Mouse (Mus musculus) liver, embryonic 15.5 days (tissue): ENCODE results near the gene Myh3. TPM values are rescaled to one million over a fixed set of nuclear protein-coding genes. Genes with fewer than 3 reads are reported as not detected.

Source experiments
- ATAC-seq: fragments of 200-750 bp; cut with Nextera tagmentation; 2 replicates; pipeline ENCODE4 v1.8.0; 2017; ENCODE audit warnings: moderate number of reproducible peaks, mild to moderate bottlenecking, moderate library complexity; ENCODE audit not compliant: insufficient read depth
- H3K27ac ChIP-seq: fragments of 300-500 bp; sonication (generic); replicated peaks from 2 replicates; pipeline ENCODE4 v1.5.1; 2015; ENCODE audit warnings: mild to moderate bottlenecking, inconsistent platforms
- H3K27me3 ChIP-seq: fragments of 300-500 bp; sonication (generic); 2 replicates; pipeline ENCODE4 v1.6.1; 2015; ENCODE audit warnings: mild to moderate bottlenecking, inconsistent platforms
- H3K36me3 ChIP-seq: fragments of 300-500 bp; sonication (generic); replicated peaks from 2 replicates; pipeline ENCODE4 v1.6.1; 2015; ENCODE audit warnings: moderate library complexity, mild to moderate bottlenecking, inconsistent platforms
- H3K4me1 ChIP-seq: fragments of 300-500 bp; sonication (generic); replicated peaks from 2 replicates; pipeline ENCODE4 v1.6.1; 2015; ENCODE audit warnings: inconsistent platforms
- H3K4me2 ChIP-seq: fragments of 300-500 bp; sonication (generic); 2 replicates; pipeline ENCODE4 v1.6.1; 2015; ENCODE audit warnings: moderate library complexity, mild to moderate bottlenecking, inconsistent platforms
- H3K4me3 ChIP-seq: fragments of 300-500 bp; sonication (generic); replicated peaks from 2 replicates; pipeline ENCODE4 v1.5.1; 2015; ENCODE audit warnings: mild to moderate bottlenecking, inconsistent platforms
- H3K9ac ChIP-seq: fragments of 300-500 bp; sonication (generic); 2 replicates; pipeline ENCODE4 v1.6.1; 2015; ENCODE audit warnings: moderate library complexity, mild to moderate bottlenecking, inconsistent platforms
- H3K9me3 ChIP-seq: fragments of 300-500 bp; sonication (generic); replicated peaks from 2 replicates; pipeline ENCODE4 v1.6.1; 2016; ENCODE audit warnings: inconsistent platforms
- WGBS: fragments of 180-500 bp; shearing (Covaris S2); methylation state at CpG from one replicate; pipeline ENCODE4 v1.1.7; 2015; ENCODE audit warnings: mixed read lengths; ENCODE audit not compliant: insufficient replicate concordance; 5-methylcytosine and 5-hydroxymethylcytosine counted together
- polyA plus RNA-seq: library from polyadenylated mRNA; unstranded; fragments of >200 nt; fragmentation: Nextera tagmentation; extraction: Ambion mirVana; gene quantifications from 2 replicates; pipeline ENCODE4 v1.2.1, GENCODE M21; 2015

The Myh3 gene
- polyA plus RNA-seq, 1 experiment from 2014 or later = 7.3 TPM

GRCm38 (mm10) chr11:67048496-67048895 is 29.6 kb upstream of the Myh3 start:
- Histone ChIP-seq H3K27me3 (no peaks in the 10 kb centered on the region), H3K27ac (no peak overlapping the region), H3K9ac (no peak overlapping the region), H3K4me1 (peaks cover 29% of the 10 kb centered on the region), H3K36me3 (0 out of 2 replicates have a peak, but pooled peaks cover 4% of the 10 kb centered on the region), H3K4me3 (no peak overlapping the region), H3K9me3 (no peaks in the 10 kb centered on the region), H3K4me2 (no peak overlapping the region)
- ATAC-seq = no peak
- WGBS = 74% methylated on average over 8 of the region's 8 CpGs

DNA sequence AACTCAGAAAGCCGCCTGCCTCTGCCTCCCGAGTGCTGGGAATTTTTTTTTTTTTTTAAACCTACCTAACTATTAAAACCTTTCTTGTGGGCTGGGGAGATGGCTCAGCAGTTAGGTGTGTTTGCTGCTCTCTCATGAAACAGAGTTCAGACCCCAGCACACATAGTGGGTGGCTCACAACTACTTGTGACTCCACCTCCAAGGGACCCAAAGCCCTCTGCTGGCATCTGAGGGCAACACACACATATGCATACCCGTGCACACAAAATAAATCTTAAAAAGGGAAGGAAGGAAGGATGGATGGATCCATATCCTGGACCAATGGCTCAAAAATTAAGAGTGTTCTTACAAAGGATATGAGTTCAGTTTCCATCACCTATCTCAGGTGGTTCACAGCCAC is 28.8 kb upstream of the Myh3 start:
- Histone ChIP-seq H3K27ac (no peak overlapping the region), H3K27me3 (no peaks in the 10 kb centered on the region), H3K4me2 (no peak overlapping the region), H3K4me3 (no peak overlapping the region), H3K4me1 (peaks cover 32% of the 10 kb centered on the region), H3K9ac (no peak overlapping the region), H3K9me3 (no peaks in the 10 kb centered on the region), H3K36me3 (0 out of 2 replicates have a peak, but pooled peaks cover 4% of the 10 kb centered on the region)
- no peak for ATAC-seq
- WGBS = 71% methylated on average over 3 of the region's 3 CpGs

DNA sequence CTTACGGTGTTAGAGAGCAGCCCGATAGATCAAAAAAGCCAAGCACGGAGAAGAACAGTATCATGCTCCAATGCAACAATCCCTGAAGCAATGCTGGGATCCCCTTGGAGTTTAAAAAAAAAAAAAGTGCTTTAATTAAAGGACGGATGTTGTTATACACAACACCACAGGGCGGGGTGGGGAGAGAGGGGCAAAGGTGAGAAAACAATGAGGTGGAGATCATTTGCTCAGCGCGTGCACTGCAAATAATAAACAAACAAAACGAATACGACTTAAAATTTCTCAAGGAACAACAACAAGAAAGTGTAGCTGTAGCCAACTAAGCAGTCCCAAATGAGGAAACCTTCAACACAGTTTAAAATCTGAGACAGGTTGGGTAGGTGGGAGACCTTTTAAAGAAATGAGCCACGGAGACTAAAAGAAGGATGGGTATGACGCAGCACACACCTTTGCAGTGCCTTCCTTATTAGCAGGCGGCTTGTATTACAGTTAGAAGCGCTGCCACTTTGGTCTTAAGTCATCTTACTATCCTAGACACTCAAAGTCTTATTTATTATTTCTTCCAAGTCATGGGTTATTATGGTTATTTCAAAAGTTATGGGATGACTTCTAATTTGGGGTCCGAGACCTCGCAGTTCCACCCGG is 26.3 kb upstream of the Myh3 start:
- Histone ChIP-seq H3K9me3 (no peaks in the 10 kb centered on the region), H3K4me3 (peak overlapping the region; percentile 88), H3K4me1 (peaks cover 28% of the 10 kb centered on the region), H3K4me2 (peak overlapping the region; percentile 89), H3K27ac (peak overlapping the region; percentile 84), H3K36me3 (peaks cover 18% of the 10 kb centered on the region), H3K9ac (peak overlapping the region; percentile 83), H3K27me3 (no peaks in the 10 kb centered on the region)
- ATAC-seq = peak; percentile 57
- 13% methylated on average over 16 of the region's 16 CpGs for WGBS

DNA sequence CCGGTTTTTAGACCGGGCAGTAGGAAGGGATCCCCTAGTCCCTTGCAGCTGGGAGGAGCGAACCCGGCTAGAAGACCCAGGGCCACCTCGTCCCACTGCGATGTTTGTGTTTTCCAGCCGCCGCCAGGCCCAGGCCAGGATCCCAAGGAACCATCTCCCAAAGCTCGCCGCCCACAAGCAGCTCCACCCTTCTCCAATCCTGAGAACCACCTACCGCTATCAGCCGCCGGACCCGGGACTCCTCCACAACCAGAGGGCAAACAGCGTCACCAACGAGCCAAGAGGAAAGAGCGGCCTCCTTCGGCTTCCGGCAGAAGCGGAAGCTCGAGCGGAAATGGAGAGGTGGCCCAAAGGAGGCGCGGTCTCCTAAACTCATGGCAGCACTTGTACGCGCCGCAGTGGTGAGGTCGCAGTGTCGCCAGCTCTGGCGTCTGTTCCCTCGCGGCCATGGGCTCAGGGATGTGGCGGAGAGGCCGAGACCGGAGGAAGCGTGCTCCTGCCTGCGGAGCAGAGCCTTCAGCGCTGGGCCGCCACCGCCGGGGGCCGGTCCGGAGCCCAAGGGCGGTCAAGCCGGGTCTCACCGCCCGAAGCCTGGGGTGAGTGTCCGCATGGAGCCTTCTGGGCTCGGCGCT is 25.7 kb upstream of the Myh3 start, which contains the start of the genes Adprm and Sco1:
Adprm (minus strand) TSS at position 274 of the 632 bp plus-strand sequence.
Sco1 (plus strand) TSS at position 350 of the 632 bp plus-strand sequence.
- peak within 1 kb of the TSS; percentile 84 for H3K27ac ChIP-seq
- H3K4me1 ChIP-seq = peaks cover 25% of the 10 kb centered on the region
- no peaks in the 10 kb centered on the region for H3K27me3 ChIP-seq
- peaks cover 24% of the 10 kb centered on the region for H3K36me3 ChIP-seq
- H3K4me3 ChIP-seq = peak within 1 kb of the TSS; percentile 88
- no peaks in the 10 kb centered on the region for H3K9me3 ChIP-seq
- under 1% methylated on average over 50 of the region's 50 CpGs for WGBS
- H3K4me2 ChIP-seq = peak within 1 kb of the TSS; percentile 89
- H3K9ac ChIP-seq = peak within 1 kb of the TSS; percentile 83
- ATAC-seq = peak; percentile 94

DNA sequence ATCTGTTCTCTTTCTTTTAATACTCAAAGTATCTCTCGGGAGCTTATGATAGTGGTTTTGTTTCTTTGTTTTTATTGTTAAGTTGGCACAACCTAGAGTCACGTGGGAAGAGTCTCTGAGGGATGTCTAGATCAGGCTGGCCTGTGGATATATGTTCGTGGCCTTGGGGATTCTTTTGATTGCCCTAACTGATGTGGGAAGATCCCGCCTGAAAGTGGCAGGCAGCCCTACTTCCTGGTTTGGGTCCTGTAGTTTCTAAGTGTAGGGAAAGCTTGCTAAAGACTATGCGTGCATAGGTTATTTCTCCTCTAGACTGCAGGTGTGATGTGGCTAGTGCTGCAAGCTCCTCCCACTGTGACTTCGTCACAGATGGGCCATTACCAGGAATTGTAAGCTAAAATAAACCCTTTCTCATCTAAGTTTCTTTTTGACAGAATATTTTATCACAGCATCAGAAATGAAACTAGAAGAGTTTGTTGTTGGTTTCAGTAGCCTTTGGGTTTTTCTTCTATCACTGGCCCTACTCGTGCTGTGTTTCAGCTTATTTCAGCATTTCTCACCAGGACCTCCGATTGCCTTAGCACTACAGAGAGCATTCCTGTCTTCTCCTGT is 23.2 kb upstream of the Myh3 start:
- no peak overlapping the region for H3K27ac ChIP-seq
- no peak for ATAC-seq
- H3K4me1 ChIP-seq = peaks cover 21% of the 10 kb centered on the region
- WGBS = 76% methylated on average over 8 of the region's 8 CpGs
- H3K4me2 ChIP-seq = no peak overlapping the region
- H3K9ac ChIP-seq = no peak overlapping the region
- H3K36me3 ChIP-seq = peaks cover 45% of the 10 kb centered on the region
- H3K4me3 ChIP-seq = no peak overlapping the region
- no peaks in the 10 kb centered on the region for H3K27me3 ChIP-seq
- H3K9me3 ChIP-seq = no peaks in the 10 kb centered on the region

- Histone ChIP-seq H3K9me3 (no peaks in the 10 kb centered on the region), H3K27me3 (no peaks in the 10 kb centered on the region), H3K4me3 (no peak overlapping the region), H3K4me2 (no peak overlapping the region), H3K36me3 (peaks cover 83% of the 10 kb centered on the region), H3K9ac (no peak overlapping the region), H3K4me1 (no peaks in the 10 kb centered on the region), H3K27ac (no peak overlapping the region)
- 65% methylated on average over 2 of the region's 2 CpGs for WGBS
- no peak for ATAC-seq
Observed at GRCm38 (mm10) chr11:67061311-67061710, 16.8 kb upstream of the Myh3 start.

- WGBS = 86% methylated on average over 3 of the region's 3 CpGs
- Histone ChIP-seq H3K9me3 (no peaks in the 10 kb centered on the region), H3K4me3 (no peak overlapping the region), H3K9ac (no peak overlapping the region), H3K27ac (no peak overlapping the region), H3K4me2 (no peak overlapping the region), H3K36me3 (peaks cover 71% of the 10 kb centered on the region), H3K4me1 (no peaks in the 10 kb centered on the region), H3K27me3 (no peaks in the 10 kb centered on the region)
- ATAC-seq = no peak
Observed at GRCm38 (mm10) chr11:67062726-67063125, 15.4 kb upstream of the Myh3 start.

- H3K27me3 ChIP-seq = no peaks in the 10 kb centered on the region
- H3K4me1 ChIP-seq = no peaks in the 10 kb centered on the region
- H3K4me2 ChIP-seq = no peak overlapping the region
- H3K36me3 ChIP-seq = peaks cover 33% of the 10 kb centered on the region
- 69% methylated on average over 3 of the region's 3 CpGs for WGBS
- H3K27ac ChIP-seq = no peak overlapping the region
- H3K9ac ChIP-seq = no peak overlapping the region
- no peak for ATAC-seq
- H3K4me3 ChIP-seq = no peak overlapping the region
- H3K9me3 ChIP-seq = no peaks in the 10 kb centered on the region
Observed at GRCm38 (mm10) chr11:67067741-67068140, 10.4 kb upstream of the Myh3 start.

- H3K27ac ChIP-seq = no peak overlapping the region
- ATAC-seq = no peak
- no peaks in the 10 kb centered on the region for H3K36me3 ChIP-seq
- H3K4me2 ChIP-seq = no peak overlapping the region
- no peak overlapping the region for H3K9ac ChIP-seq
- no peaks in the 10 kb centered on the region for H3K27me3 ChIP-seq
- no peaks in the 10 kb centered on the region for H3K4me1 ChIP-seq
- WGBS = 71% methylated on average over 15 of the region's 15 CpGs
- H3K9me3 ChIP-seq = no peaks in the 10 kb centered on the region
- H3K4me3 ChIP-seq = no peak overlapping the region
Observed at GRCm38 (mm10) chr11:67072615-67073130, 5.4 kb upstream of the Myh3 start.

GRCm38 (mm10) chr11:67075036-67075435 is 3.1 kb upstream of the Myh3 start:
- no peak for ATAC-seq
- Histone ChIP-seq H3K9me3 (no peaks in the 10 kb centered on the region), H3K27ac (no peak overlapping the region), H3K36me3 (no peaks in the 10 kb centered on the region), H3K27me3 (peaks cover 4% of the 10 kb centered on the region; the same call in 1 of the 2 replicates), H3K4me2 (no peak overlapping the region), H3K4me1 (no peaks in the 10 kb centered on the region), H3K4me3 (no peak overlapping the region), H3K9ac (no peak overlapping the region)
- 58% methylated on average over 3 of the region's 3 CpGs for WGBS

GRCm38 (mm10) chr11:67076781-67077180 is 1.3 kb upstream of the Myh3 start:
- 46% methylated on average over 5 of the region's 5 CpGs for WGBS

More at GRCm38 (mm10) chr11:67076781-67077180, 1.3 kb upstream of the Myh3 start:
- no peaks in the 10 kb centered on the region for H3K9me3 ChIP-seq
- ATAC-seq = no peak
- H3K36me3 ChIP-seq = no peaks in the 10 kb centered on the region
- peaks cover 4% of the 10 kb centered on the region; the same call in 1 of the 2 replicates for H3K27me3 ChIP-seq
- H3K9ac ChIP-seq = no peak overlapping the region
- H3K27ac ChIP-seq = no peak overlapping the region
- H3K4me2 ChIP-seq = no peak overlapping the region
- H3K4me1 ChIP-seq = peaks cover 5% of the 10 kb centered on the region; the same call in 1 of the 2 replicates
- no peak overlapping the region for H3K4me3 ChIP-seq
